Mouse (Mus musculus) brain, embryonic 14.5 days (tissue): ENCODE results near the gene Commd6. TPM values are rescaled to one million over a fixed set of nuclear protein-coding genes. Genes with fewer than 3 reads are reported as not detected.

Experiments used
- DNase-seq: peaks from one replicate; pipeline ENCODE4 v3.0.0-alpha.2; 2011; ENCODE audit warnings: low read depth
- CTCF ChIP-seq: fragments of 200-500 bp; IDR thresholded peaks from 2 replicates; pipeline ENCODE4 v1.5.1; 2012; ENCODE audit warnings: inconsistent platforms, mild to moderate bottlenecking, moderate library complexity, borderline replicate concordance; ENCODE audit not compliant: insufficient read depth, insufficient read length; ENCODE audit errors: extremely low read depth
- POLR2A ChIP-seq: fragments of 200-500 bp; IDR thresholded peaks from 2 replicates; pipeline ENCODE4 v1.6.1; 2012; ENCODE audit warnings: mild to moderate bottlenecking, inconsistent platforms, borderline replicate concordance; ENCODE audit not compliant: poor library complexity, insufficient read depth, insufficient read length, severe bottlenecking; ENCODE audit errors: extremely low read depth
- polyA plus RNA-seq: library from polyadenylated mRNA; depleted of rRNA; stranded (reverse); fragments of >200 nt; gene quantifications from 2 replicates; pipeline ENCODE4 v1.2.3, GENCODE M21; 2012; rRNA removed

Gene Commd6
- polyA plus RNA-seq, 1 experiment, result 40.3 TPM

- peak; percentile 45 for DNase-seq
- no peak for TF ChIP-seq CTCF
- TF ChIP-seq POLR2A, result no peak
These were observed 54.4 kb downstream of the Commd6 start for GRCm38 (mm10) chr14:101586096-101586495.

Other genes with a start within 250 kb of the Commd6 start
- gene Tbc1d4, start 31.5 kb downstream of the Commd6 start, polyA plus RNA-seq, result 6.8 and 9.0 TPM in 2 replicates
- gene Uchl3, start 13.3 kb upstream of the Commd6 start, polyA plus RNA-seq, result 126 and 141 TPM in 2 replicates
- 0.24 and 0.38 TPM in 2 replicates for gene Gm9922, start 89.1 kb upstream of the Commd6 start, polyA plus RNA-seq
- gene Lmo7, start 89.3 kb upstream of the Commd6 start, polyA plus RNA-seq, result 3.9 and 4.0 TPM in 2 replicates